Mouse (Mus musculus) spleen, embryonic (tissue): ENCODE data around the gene Zfand5.
"Not testable (repeated sequence)": the region's sequence is repeated elsewhere in the genome, so short reads cannot be mapped to it uniquely, and the experiment has no call there.

Experiments
- CTCF ChIA-PET: fragments of 350-600 bp; sonication (Branson Sonifier 250); formaldehyde crosslinking; loops from one replicate; lab custom pipeline; 2022; lab: Charles Lee

Gene Zfand5

DNA sequence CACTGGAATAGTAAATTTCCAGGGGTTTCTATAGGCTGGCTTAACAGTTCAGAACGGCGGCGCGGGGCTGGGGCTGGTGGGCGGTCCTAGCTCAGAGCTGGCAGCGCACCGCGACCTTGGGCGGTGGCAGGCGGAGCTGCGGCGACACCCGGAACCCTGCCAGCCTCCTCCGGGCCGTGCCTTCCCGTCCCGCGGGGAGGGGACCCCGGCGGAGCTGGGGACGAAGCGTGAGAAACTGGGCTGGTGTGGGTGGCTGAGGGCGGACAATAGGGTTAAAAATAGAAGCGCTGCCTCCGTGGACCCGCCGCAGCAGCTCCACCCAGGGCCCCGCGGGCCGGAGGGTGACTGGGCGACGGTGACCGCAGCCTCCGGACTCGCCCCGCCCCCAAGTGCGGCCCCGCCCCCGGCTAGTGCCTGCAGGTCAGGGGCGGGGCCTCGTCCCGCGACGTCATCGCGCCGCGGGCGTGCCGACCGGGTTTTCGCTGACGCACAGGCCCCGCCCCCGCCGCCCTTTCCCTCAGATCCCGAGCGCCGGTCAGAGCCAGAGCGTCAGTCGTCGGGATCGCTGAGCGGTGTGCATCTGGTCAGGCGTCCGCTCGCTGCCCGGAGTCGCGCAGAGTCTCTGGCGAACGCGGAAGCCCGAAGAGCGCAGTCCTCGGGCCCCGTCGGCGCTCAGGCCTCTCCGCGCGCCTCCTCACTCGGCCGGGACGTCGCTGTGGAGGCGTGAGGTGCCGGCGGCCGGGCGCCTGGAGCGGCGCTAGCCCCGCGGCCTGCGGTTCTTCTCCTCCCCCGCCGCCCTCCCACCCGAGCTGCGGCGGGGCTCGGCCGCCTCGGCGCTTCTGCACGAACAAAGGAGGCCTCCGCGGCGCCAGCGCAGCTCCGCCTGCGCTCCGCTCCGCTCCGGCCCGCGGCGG, at the start of gene Zfand5:
TSS of gene Zfand5 (plus strand) at position 538 of the 914 bp plus-strand sequence.
- CTCF ChIA-PET, result no interaction called here

DNA sequence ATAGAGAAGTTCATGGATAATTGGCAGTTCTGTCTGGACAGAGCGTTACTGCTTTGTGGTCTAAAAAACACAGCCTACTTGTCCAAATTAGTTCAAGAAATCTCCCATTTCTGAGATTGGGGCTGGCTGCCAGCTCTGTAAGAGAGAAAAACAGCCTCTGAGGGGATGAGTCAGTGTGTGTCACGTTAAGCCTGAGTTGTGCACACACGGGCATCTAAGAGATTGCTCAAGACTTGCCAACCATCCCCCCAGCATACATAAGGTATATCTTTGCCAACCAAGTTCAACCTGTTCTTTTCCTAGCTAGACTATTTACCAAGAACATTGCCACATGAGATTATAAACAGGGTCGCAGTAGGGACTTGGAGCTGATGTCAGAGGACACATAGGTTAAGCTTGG, 44.9 kb upstream of the Zfand5 start:
- CTCF ChIA-PET, result no interaction called here

DNA sequence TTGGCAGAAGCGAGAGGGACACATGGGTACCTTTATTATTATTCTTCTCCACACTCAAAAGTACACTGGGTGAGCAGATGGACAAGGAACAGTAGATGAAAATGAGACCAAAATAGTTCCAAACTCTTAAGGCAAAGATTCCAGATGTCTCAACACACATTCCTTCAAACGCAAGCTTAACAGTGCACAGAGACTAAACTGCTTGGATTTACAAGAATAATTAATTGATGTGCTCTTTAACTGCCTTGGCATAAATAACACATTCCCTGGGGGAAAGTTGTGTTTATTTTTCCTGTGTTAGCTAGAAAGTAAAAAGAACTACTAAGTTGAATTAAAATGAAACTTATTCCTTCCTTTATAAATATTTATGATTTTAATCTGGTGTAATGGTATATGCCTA, 44.3 kb upstream of the Zfand5 start:
- CTCF ChIA-PET, result no interaction called here

DNA sequence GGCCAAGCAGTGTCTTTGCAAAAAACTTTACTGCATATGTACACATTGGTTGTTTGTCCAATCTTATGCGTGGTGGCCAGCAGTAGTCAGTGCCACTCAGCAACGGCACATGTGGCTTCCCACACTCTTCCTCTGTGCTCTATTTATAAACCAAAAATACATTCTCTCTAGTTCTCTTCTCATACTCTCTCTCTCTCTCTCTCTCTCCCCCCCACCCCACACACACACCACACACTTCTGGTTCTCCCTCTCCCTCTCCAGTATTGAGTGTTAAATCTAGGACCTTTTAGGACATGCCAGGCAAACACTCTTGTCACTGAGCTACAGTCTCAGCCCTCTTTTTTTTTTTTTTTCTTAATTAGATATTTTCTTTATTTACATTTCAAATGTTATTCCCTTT, 23.3 kb upstream of the Zfand5 start:
- CTCF ChIA-PET, result not testable (repeated sequence)

DNA sequence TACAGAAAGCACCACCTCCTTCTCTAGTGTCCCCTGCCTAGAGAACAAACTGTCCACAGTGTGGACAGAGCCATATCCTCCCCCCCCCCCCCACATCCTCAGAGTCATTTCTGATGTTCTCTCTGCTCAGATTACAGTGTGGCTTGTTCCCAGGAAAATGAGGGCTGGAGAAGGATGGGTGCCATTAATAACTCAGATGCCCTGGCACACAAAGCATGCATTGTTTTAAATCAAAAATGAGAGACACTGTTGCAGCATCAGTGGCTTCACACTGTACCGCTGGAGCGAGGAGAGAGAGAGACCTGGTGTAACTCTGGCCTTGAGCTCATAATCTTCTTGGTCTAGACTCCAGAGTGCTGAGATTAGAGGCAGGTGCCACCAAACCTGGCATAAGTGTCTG, 18.2 kb upstream of the Zfand5 start:
- CTCF ChIA-PET, result no interaction called here

GRCm38 (mm10) chr19:21255920-21256319, 16.2 kb upstream of the Zfand5 start:
- CTCF ChIA-PET, result no interaction called here

DNA sequence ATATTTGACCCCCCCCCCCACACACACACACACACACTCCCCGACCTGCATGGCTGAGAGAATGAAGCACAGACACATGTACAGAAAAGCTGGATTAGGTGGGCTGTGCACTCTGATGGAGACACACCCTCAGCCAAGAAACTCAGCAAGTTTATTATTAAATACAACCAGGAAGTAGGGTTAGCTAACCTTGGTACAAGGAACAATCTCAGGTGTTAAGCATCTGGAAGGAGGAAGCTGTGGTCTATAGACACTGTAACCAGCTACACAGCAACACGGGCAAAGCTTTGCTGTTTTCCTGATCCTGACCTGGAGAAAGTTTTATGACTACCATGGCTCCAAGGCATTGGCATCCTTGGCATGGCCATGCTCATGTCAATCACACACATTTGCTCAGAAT, 12.6 kb upstream of the Zfand5 start:
- CTCF ChIA-PET, result interaction anchor here (0.6 kb wide), 1 partner anchor 572 kb away, joined by 4 read pairs; no protein-coding TSS in a partner anchor

GRCm38 (mm10) chr19:21260280-21260679, 11.8 kb upstream of the Zfand5 start:
- CTCF ChIA-PET, result no interaction called here

DNA sequence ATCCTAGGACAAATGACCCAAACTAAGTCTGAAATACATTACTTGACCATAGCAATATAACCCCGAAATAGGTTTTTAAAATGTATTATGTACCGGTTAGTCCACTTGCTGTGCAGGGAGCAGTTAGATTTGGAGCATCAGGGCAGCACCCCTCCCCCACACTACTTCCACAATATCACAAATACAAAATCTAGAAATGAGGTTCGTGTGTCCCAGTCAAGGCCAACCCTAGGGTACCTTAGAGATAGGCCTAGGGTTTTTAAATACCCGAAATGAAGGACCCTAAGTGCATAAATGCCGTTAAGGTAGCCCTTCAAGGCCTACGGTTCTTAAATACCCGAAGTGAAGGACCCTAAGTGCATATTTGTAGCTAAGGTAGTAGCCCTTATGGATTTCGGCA, 892 bp upstream of the Zfand5 start:
- CTCF ChIA-PET, result no interaction called here

GRCm38 (mm10) chr19:21272655-21273284, 692 bp downstream of the Zfand5 start:
- CTCF ChIA-PET, result no interaction called here

DNA sequence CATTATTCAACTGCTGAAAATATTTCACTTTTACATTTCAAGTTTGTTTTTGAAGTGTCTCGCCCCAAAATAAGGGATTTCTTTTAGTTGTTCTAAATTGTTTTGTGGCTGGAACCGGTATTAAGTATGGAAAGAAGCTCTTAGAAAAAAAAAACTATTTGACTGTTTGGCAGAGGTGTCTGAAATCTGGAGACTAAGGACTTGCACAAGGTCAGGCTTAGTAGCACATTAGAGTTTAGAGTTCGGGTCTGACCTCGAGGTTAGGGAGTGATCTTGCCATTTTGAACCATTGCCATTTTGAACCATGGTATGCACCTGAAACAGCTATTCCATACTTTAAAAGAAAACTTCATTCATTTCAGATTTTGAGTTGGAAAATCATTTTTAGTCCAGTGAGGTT, 1.4 kb downstream of the Zfand5 start:
- CTCF ChIA-PET, result no interaction called here

GRCm38 (mm10) chr19:21274181-21274591, 2.1 kb downstream of the Zfand5 start:
- CTCF ChIA-PET, result no interaction called here

DNA sequence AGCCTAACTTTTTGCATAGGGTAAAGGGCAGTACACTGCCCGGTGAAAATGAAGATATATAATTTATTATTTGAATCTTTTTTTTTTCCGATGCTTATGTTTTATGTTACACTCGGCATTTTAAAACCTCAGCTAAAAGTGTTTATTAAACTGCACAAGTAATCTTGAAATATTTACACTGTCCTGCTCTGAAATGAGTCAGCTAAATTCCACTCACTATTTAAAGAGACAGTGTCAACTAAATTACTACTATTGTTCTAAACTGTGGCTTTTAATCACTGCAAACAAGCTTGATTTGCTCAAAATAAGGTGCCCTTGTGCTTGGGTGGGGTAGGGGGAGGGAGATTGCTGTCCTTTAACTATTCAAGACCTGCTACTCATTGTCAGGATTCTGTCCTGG, 2.6 kb downstream of the Zfand5 start:
- CTCF ChIA-PET, result no interaction called here

GRCm38 (mm10) chr19:21276317-21276716, 4.2 kb downstream of the Zfand5 start:
- CTCF ChIA-PET, result no interaction called here

GRCm38 (mm10) chr19:21286421-21287097, 14.5 kb downstream of the Zfand5 start:
- CTCF ChIA-PET, result interaction anchor here (0.6 kb wide), 1 partner anchor 113 kb away, joined by 11 read pairs; no protein-coding TSS in a partner anchor

DNA sequence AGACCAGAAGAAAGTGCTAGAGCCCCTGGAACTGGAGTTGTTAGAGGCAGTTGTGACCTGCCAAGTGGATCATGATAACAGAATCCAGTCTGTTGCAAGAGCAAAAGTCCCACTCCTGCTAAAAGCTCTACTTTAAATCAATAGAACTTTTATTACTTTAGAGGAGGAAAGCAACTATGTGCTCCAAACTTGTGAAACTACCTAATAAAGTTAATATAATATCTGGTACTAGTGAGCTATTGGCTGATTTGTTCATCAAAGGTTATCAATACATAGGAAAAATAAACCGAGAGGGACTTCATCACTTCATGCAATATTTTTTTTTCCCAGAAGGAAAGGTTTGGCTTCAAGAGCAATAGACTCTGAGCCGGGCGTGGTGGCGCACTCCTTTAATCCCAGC, 25.3 kb downstream of the Zfand5 start:
- CTCF ChIA-PET, result no interaction called here

DNA sequence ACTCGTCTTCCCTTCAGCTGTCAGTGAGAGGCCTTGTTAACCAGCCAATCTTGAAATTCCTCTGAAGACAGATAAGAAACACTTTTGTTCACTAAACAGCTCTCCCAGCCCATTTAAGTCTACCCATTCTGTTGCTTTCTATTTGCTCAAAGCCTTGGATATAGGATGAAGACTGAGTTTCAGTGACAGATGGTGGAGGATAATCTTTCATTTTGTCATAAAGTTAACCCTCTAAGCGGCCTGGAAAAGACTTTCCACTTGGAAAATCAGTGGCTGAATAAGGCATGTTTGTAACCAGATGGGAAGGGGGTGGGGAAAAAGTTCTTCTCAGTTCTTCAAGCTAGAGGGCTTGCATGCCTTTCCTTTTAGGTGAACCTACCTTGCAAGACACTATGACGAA, 29.7 kb downstream of the Zfand5 start:
- CTCF ChIA-PET, result no interaction called here

GRCm38 (mm10) chr19:21307755-21308154, 35.7 kb downstream of the Zfand5 start:
- CTCF ChIA-PET, result no interaction called here

DNA sequence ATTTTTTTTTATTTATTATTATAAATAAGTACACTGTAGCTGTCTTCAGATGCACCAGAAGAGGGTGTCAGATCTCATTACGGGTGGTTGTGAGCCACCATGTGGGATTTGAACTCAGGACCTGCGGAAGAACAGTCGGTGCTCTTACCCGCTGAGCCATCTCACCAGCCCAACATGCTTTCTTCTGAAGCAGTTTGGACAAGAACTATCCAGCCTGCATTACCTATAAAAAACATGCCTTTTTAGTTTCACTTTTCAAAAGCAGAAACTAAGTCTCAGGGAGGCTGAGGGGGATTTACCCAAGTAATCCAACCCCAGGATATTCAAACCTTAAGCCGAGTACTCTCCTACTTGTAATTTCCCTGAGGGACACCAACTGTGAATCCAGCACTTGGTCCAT, 38.3 kb downstream of the Zfand5 start:
- CTCF ChIA-PET, result not testable (repeated sequence)

DNA sequence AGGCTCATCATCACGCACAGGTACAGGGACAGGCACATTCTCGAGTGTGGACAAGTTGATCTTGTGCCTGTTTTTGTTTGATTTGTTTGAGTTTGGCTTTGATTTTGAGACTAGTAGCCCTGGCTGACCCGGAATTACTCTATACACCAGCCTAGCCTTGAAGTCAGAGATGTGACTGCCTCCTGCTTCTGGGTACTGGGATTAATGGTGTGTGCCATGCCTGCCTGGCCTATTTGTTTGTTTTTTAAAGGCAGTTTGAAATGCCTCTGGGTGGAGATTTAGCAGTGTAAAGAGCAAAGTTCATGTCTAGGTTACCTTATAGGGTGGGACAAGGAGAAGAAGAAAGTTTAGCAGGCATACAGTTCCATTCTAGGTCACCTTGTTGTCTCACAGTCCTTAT, 43.6 kb downstream of the Zfand5 start:
- CTCF ChIA-PET, result no interaction called here

DNA sequence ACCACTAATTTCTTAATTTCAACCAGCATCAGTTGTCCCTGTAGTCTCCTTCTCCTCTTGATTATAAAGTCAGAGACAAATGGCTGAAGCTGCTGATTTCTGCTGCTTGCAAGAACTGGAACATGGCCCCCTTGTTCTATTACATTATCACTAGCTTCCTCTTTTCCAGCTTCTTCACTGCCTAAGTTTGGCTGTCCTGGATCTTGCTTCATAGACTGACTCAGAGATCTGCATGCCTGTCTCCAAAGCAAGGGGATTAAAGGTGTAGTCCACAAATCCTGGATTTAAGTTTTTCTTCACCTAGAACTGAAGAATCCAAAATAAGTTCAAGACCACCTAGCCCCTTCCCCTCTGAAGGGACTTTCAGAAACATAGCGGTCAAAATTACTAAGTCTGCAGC, 47.5 kb downstream of the Zfand5 start:
- CTCF ChIA-PET, result no interaction called here

DNA sequence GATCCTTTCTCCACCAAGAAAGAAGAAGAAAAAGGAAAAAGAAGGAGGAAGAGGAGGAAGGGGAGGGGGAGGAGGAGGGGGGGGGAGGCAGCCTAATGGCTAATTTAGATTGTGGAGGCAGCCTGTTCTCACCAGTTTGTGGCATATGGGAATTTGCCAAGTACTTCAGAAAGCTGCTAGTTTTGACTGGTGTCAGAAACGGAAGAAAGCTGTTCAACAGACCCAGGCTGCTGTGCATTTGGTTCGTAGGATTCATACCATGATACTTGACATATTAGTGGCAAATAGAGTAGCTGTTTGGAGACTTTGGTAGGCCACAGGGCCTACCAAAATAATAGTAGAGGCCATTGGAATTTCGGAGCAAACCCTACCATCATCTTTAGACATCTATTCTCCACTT, 53.3 kb downstream of the Zfand5 start:
- CTCF ChIA-PET, result interaction anchor here (0.7 kb wide), 1 partner anchor 320 kb away, joined by 7 read pairs; no protein-coding TSS in a partner anchor
